Mouse (Mus musculus) stomach, embryonic 14.5 days (tissue): ENCODE measurements at regions not wholly inside any gene's neighbourhood (a gene's known extent, or its start where the extent isn't known, plus 50 kb on each side); places are given as distances from the start of the nearest gene placed in this dataset.

Experiments
- ATAC-seq: fragments of 200-750 bp; cut with Nextera tagmentation; 2 replicates; pipeline ENCODE4 v1.8.0; 2017; ENCODE audit warnings: low read depth, moderate TSS enrichment; ENCODE audit not compliant: insufficient number of reproducible peaks, insufficient read depth, low FRiP score
- H3K27ac ChIP-seq: fragments of 300-500 bp; sonication (generic); 2 replicates; pipeline ENCODE4 v1.5.1; 2014; ENCODE audit warnings: mild to moderate bottlenecking, low read length, moderate library complexity, mixed read lengths
- H3K27me3 ChIP-seq: fragments of 300-500 bp; sonication (generic); 2 replicates; pipeline ENCODE4 v1.6.1; 2014; ENCODE audit warnings: low read length, control low read depth, mixed read lengths; ENCODE audit not compliant: control insufficient read depth, insufficient read depth
- H3K36me3 ChIP-seq: fragments of 300-500 bp; sonication (generic); 2 replicates; pipeline ENCODE4 v1.6.1; 2014; ENCODE audit warnings: mild to moderate bottlenecking, control low read depth, low read length, moderate library complexity, mixed read lengths; ENCODE audit not compliant: control insufficient read depth, insufficient read depth
- H3K4me1 ChIP-seq: fragments of 300-500 bp; sonication (generic); 2 replicates; pipeline ENCODE4 v1.6.1; 2014; ENCODE audit warnings: low read length, control low read depth, mixed read lengths; ENCODE audit not compliant: control insufficient read depth, insufficient read depth
- H3K4me2 ChIP-seq: fragments of 300-500 bp; sonication (generic); replicated peaks from 2 replicates; pipeline ENCODE4 v1.6.1; 2014; ENCODE audit warnings: low read depth, low read length, control low read depth
- H3K4me3 ChIP-seq: fragments of 300-500 bp; sonication (generic); 2 replicates; pipeline ENCODE4 v1.5.1; 2014; ENCODE audit warnings: low read depth, low read length, control low read depth
- H3K9ac ChIP-seq: fragments of 300-500 bp; sonication (generic); replicated peaks from 2 replicates; pipeline ENCODE4 v1.6.1; 2014; ENCODE audit warnings: low read depth, mild to moderate bottlenecking, control low read depth, low read length, moderate library complexity, mixed read lengths
- H3K9me3 ChIP-seq: fragments of 300-500 bp; sonication (generic); 2 replicates; pipeline ENCODE4 v1.6.1; 2016; ENCODE audit warnings: low read depth, low read length, control low read depth; ENCODE audit not compliant: control insufficient read depth
- WGBS: fragments of 180-500 bp; shearing (Covaris S2); extraction: QIAGEN DNeasy Blood & Tissue Kit; methylation state at CpG from one replicate; pipeline ENCODE4 v1.1.7; 2014; 5-methylcytosine and 5-hydroxymethylcytosine counted together

DNA sequence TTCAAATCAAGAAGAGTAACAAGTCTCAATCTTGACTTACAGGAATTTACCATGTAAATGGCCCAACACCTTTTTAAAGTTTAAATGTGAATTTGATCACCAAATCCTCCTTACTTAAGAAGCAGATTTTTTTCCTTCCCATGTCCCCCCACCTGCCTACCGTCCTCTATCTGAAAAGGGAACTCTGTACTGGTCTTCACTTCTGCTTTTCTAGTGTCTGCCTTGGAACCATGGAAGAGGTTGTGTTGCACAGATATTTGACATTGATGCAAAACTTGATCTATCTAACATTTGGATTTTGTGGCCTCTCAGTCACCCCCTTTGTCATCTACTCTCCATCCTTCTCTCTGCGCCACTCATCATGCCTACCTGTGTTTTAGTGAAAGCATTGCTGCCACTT lies 143.3 kb upstream of the Adgrl3 start:
- no peak for ATAC-seq
- 91% methylated on average over 2 of the region's 2 CpGs for WGBS
- H3K9me3 ChIP-seq = no peaks in the 10 kb centered on the region

DNA sequence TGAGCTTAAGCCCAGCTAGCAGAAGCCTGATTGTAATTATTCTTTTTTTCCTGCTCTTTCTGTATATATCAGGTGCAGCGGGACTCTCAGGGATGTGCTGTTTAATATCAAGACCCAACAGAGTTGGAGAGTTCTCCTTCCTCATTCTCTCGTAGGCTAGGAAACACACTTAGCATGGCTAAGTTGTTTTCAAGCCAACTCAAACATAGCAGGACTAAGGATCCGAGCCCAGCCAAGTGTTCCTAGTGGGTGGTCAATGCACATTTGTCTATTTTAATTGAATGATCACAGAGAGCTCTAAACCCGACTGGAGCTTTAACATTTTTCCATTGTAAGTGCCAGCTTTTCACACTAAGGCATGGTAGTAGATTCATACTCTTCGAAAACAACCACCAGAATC lies 121.7 kb upstream of the Adgrl3 start:
- no peaks in the 10 kb centered on the region for H3K9me3 ChIP-seq
- H3K27ac ChIP-seq = no peak overlapping the region
- no peaks in the 10 kb centered on the region for H3K27me3 ChIP-seq
- H3K36me3 ChIP-seq = no peaks in the 10 kb centered on the region
- no peak overlapping the region for H3K4me3 ChIP-seq
- H3K4me2 ChIP-seq = no peak overlapping the region
- H3K4me1 ChIP-seq = no peaks in the 10 kb centered on the region
- ATAC-seq = no peak
- H3K9ac ChIP-seq = no peak overlapping the region
- WGBS = 47% methylated on average over 5 of the region's 5 CpGs

More for the DNA sequence above, 143.3 kb upstream of the Adgrl3 start:
- H3K4me1 ChIP-seq = no peaks in the 10 kb centered on the region
- H3K36me3 ChIP-seq = no peaks in the 10 kb centered on the region
- no peak overlapping the region for H3K9ac ChIP-seq
- no peaks in the 10 kb centered on the region for H3K27me3 ChIP-seq
- no peak overlapping the region for H3K4me3 ChIP-seq
- no peak overlapping the region for H3K27ac ChIP-seq
- no peak overlapping the region for H3K4me2 ChIP-seq

DNA sequence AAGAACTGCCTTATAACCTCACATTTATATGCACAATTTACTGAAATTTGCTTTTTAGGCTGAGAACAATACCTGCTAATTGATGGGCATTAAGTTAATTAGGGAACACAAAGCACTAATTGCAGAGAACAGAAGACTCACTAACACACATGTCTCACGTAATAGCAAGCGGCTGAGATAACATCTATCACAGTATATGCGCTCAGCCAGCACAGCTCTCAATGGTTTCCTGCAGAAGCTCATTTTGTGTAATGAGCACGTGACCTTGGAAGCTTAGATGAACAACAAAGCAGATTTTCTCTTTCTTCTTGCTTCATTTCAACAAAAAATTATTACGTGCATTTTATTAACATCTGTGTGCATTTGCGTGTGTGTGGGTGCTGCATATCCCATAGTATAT lies 111.2 kb upstream of the Adgrl3 start:
- 79% methylated on average over 6 of the region's 6 CpGs for WGBS
- Histone ChIP-seq H3K4me3 (no peak overlapping the region), H3K4me2 (no peak overlapping the region), H3K9ac (no peak overlapping the region), H3K9me3 (no peaks in the 10 kb centered on the region), H3K4me1 (no peaks in the 10 kb centered on the region), H3K36me3 (no peaks in the 10 kb centered on the region), H3K27me3 (no peaks in the 10 kb centered on the region), H3K27ac (no peak overlapping the region)
- no peak for ATAC-seq

DNA sequence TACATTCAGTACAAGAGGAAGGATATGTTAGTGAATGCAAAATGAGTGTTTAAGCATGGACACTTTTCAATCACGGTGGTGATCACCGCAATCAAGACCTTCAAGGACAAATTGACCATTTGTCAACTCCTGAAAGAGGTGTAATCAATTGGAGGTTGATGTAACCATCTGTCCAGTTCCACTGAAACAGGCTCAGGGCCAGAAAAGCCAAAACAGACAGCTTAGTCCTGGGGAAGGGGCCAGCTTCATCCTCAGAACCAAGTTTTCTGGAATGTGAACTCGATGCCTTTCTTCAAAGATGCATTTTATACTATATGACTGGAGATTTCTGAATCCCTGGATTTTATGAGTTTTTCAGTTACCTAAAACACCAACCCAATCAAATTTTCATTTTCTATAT lies 81.1 kb upstream of the Adgrl3 start:
- Histone ChIP-seq H3K27ac (no peak overlapping the region), H3K9me3 (no peaks in the 10 kb centered on the region), H3K4me2 (no peak overlapping the region), H3K36me3 (no peaks in the 10 kb centered on the region), H3K27me3 (no peaks in the 10 kb centered on the region), H3K4me3 (no peak overlapping the region), H3K9ac (no peak overlapping the region), H3K4me1 (no peaks in the 10 kb centered on the region)
- no peak for ATAC-seq
- WGBS = 61% methylated on average over 3 of the region's 3 CpGs

DNA sequence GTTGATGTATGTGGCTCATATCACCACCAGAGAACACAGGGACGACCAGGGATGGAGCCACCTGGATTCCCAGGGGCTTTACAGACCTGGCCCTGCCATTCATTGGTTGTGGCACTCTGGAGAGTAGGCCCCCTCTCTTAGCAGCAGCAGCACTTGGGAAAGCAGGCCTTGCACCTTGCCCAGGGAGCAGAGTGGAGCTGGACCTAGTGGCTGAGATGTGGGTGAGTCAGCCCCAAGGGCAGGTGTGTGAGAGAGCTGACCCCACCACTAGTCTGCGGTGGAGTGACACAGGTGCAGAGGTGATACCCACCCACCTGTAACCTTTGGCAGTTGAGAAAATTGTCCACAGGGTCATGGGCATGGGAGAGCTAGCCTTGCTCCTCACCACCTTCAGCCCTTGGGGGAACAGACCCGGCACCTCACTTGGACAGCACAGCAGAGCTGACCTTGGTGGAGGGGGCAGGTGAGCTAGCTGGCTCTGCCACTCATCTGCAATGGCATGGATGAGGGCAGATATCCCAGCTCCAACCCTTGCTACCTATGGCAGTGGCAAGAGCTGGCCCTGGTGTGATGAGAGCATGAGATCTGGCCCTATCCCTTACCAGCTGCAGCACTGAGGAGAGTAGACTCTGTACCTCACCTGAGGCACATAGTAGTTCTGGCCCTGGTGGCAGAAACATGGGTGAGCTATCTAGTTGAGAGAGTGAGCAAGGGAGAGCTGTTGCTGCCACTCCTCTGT lies 67.9 kb upstream of the Adgrl3 start:
- no peaks in the 10 kb centered on the region for H3K4me1 ChIP-seq
- H3K27ac ChIP-seq = no peak overlapping the region
- H3K27me3 ChIP-seq = no peaks in the 10 kb centered on the region
- H3K36me3 ChIP-seq = no peaks in the 10 kb centered on the region
- no peak for ATAC-seq
- H3K9ac ChIP-seq = no peak overlapping the region
- H3K9me3 ChIP-seq = no peaks in the 10 kb centered on the region
- H3K4me3 ChIP-seq = no peak overlapping the region
- no peak overlapping the region for H3K4me2 ChIP-seq
- WGBS = 81% methylated on average over 3 of the region's 3 CpGs

DNA sequence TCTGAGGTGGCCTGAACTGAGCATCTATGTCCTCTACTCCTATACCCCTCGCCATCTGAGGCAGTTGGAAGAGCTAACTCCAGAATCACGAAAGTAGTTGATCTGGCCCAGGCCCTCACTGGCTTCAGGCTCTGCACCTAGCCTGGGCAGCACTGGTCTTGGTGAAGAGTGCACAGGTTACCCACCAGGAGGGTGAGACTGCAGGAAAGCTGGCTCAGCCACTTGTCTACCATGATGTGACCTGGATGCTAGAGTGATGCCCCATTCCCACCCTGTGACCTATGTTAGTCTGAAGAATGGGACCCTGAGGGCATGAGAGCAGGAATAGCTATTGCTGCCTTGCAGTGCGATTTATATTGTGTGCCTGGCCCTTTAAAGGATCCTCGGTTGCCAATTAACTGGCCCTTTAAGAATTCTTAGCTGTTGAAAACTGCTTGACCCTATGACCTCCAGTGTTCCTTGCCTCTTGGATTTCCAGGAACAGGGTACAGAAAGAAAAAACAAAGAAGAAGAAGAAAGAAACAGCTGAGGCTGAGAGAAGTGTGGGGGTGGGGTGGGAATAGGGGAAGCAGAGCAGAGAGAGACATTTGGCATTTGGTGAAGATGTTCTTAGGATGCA lies 67.2 kb upstream of the Adgrl3 start:
- WGBS = 67% methylated on average over 4 of the region's 4 CpGs
- Histone ChIP-seq H3K4me2 (no peak overlapping the region), H3K4me3 (no peak overlapping the region), H3K27me3 (no peaks in the 10 kb centered on the region), H3K27ac (no peak overlapping the region), H3K4me1 (no peaks in the 10 kb centered on the region), H3K36me3 (no peaks in the 10 kb centered on the region), H3K9ac (no peak overlapping the region), H3K9me3 (no peaks in the 10 kb centered on the region)
- ATAC-seq = 0 out of 2 replicates have a peak, but pooled peaks have one; percentile 33
